Mouse (Mus musculus) adrenal gland, adult 2 months (tissue): Measurements from ENCODE around the gene Tln2. TPM values are rescaled to one million over a fixed set of nuclear protein-coding genes. Genes with fewer than 3 reads are reported as not detected.

Source experiments
- DNase-seq: peaks from one replicate; pipeline ENCODE4 v3.0.0; 2021
- long read RNA-seq: library from polyadenylated mRNA; stranded (forward); transcript quantifications from one replicate; pipeline ENCODE4 v2.0.0, GENCODE M21; 2021
- polyA plus RNA-seq: library from polyadenylated mRNA; depleted of rRNA; stranded (reverse); fragments of >200 nt; gene quantifications from 2 replicates; pipeline ENCODE4 v1.2.3, GENCODE M21; 2012; rRNA removed
- total RNA-seq, 2 experiments: library from RNA; stranded (reverse); gene quantifications; 2 replicates each; pipeline ENCODE4 v1.2.3; 2021

Tln2 gene
- total RNA-seq (10 to 100 TPM; 21.7 to 24.7 TPM), polyA plus RNA-seq (12.7 and 12.8 TPM in 2 replicates)
- long read RNA-seq, partial matches to known transcripts, result 6 of 8 reads
- long read RNA-seq, other reads (novel, unspliced or antisense), result 2 of 8 reads

DNA sequence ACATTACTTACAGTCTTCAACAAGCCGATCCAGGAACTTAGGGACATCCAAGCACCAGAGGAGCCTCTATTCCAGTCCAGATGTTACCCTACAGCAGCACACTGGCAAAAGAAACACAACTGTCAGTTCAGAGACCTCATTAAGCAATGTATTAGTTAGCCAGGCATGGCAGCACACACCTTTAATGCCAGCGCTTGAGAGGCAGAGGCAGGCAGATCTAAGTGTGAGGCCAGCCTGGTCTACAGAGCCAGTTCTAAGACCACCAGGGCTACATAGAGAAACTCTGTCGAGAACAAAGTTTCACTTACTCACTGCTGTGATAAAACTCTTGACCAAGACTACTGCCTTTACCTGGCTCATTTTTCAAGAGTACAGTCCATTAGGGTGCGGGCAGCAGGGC lies at the start of gene Tln2:
TSS of gene Tln2 (minus strand) at position 101 of the 400 bp plus-strand sequence.
- no peak for DNase-seq

DNA sequence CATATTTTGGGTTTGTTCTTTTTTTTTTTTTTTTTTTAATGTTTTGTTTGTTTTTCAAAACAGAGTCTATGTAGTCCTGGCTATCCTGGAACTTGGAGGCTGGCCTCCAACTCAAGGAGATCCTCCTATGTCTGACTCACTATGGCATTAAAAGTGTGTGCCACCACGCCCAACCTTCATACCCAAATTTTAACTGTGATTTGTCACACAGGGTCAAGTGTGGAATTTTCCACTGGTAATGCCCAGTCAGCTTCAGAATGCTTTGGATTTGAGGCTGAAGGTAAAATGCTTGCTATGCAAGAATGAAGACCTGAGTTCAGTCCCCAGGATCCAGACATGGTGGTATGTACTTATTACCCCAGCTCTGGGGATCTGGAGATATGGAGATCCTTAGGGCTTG lies 49.7 kb upstream of the Tln2 start:
- DNase-seq, result peak; percentile 50

- DNase-seq, result no peak
Measured at GRCm38 (mm10) chr9:67607786-67608366, 48.4 kb upstream of the Tln2 start.

- no peak for DNase-seq
Measured at GRCm38 (mm10) chr9:67607268-67607667, 47.8 kb upstream of the Tln2 start.

- no peak for DNase-seq
Measured at GRCm38 (mm10) chr9:67605867-67606435, 46.4 kb upstream of the Tln2 start.

DNA sequence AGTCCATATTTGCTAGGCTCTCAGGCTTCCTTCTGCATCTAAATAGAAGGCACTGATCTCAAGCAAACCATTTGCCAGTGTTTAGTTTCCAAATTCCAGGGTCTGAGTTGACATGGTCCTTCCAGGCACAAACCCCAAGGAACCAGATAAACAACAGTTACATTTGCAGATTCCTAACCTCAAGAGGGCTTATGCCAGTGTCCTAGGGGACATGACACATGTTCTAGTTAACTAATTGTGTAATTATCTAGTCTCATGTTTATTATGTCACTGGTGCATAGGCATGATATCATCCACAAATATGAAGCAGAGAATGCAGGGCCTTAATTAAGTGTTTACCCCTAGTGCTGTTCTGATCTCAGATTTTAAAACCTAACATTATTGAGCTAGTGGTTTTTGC lies 45.4 kb upstream of the Tln2 start:
- no peak for DNase-seq

DNA sequence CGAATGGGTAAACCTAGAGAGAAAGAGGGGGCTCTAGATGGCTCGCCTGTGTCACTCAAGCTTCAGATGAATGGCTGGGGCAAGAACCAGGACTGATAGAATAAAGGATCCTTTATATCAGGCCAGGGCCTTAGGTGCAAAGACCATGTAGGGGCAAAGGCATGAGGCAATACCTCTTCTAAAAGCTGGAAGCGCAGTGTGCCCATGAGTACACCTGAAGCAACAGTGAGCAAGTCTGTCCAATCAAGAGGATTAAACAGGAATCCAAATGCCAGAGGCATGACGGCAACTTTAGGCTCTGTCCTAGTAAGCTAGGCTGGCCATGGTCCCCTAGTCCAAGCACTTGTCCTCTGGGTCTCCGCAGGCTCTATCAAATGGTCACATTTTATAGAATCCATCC lies 42.8 kb upstream of the Tln2 start:
- DNase-seq, result no peak

DNA sequence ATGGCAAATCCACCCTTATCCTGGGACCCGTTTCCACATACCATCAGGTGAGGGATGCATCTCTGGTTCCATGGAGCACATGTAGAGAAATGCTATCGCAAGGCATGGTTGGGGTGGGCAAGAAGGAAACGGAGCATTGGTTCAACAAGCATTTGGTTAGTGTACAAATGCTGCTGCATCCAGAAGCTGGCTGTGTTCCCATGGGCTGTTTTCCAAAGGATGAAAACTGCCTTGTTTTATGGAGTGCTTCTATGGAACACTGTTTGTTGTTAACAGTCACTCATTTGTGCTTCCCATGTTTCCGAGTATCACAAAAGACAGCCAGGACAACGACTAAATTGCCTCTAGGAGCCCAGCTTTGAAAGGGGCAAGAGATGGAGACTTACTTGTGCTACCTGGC lies 35.7 kb upstream of the Tln2 start:
- no peak for DNase-seq

DNA sequence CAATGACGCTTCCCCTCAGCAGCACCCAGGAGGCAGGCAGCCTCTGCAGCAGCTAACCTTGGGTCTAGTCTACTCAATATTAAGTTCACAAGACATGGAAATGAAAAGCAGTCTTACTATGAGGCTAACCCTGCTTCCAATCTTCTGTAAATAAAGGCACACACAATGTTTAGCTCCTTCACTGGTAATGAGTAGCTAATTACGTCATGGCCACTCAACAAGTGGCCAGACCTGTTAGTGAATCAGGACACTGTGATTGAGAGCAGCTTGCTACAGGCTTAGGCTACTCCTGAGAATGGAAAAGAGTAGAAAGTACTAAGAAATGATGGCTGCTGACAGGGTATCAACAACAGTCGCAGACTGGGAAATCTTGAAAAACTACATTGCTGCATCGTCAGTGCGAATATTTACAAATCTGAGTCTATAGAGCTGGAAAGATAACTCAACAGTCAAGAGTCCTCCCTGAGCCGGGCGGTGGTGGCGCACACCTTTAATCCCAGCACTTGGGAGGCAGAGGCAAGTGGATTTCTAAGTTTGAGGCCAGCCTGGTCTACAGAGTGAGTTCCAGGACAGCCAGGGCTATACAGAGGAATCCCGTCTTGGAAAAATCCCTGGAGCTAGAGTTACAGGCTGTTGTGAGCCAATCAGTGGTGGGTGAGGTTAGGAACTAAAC lies 34.1 kb upstream of the Tln2 start:
- DNase-seq, result no peak

DNA sequence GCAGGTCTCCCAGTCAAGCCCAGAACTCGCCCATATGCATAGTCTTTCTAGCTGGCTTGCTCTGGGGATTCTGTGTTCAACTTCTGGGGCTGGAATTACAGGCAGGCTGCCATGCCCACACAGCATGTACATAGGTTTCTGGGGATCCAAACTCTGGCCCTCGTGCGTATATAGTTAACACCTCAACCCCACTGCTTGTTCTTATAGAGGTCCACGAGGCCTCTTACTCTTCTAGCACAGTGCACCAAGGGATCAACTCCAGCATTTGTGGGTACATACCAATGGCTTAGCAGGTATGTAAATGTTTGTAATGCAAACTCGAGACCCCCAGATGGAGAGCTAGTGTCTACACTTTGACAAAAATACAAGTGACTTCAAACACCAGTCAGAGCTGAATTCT lies 33.2 kb upstream of the Tln2 start:
- DNase-seq, result no peak

DNA sequence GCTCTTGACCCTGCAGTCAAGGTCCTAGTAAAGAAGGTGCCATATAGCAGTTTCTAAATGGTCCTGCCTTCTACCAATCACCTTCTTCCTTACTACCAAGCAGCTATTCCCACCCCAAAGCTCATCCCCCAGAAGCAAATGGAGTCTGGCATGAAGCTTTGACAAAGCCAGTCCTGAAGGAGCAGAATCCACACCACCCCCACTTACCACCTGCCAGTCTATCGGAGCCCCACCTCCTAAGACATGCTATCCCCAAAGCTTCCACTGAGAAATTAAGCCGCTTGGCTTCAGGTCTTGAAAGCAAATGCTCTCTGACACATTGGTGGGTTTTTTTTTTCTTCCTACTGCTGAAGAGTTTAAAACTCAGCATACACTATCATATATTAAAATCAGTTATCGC lies 27.6 kb upstream of the Tln2 start:
- DNase-seq, result no peak

- no peak for DNase-seq
Measured at GRCm38 (mm10) chr9:67586489-67586888, 27.0 kb upstream of the Tln2 start.

DNA sequence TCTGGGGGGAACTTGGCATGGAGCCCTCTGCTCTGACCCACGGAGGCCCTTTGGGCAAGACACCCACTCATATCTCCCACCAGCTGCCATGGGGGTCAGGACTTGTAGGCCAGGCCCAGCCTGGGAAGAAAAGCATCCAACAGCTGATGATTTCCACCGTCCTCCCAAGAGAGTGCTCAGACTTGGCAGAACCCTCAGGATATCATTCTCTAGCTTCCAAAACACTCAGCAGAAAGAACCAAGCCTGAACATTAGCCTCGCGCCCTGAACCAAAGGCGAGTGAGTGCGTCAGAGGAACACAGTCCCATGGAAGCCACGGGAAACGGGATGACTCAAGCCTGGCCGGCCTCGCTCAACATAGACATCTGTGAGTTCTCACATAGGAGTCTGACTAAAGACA lies 25.4 kb upstream of the Tln2 start:
- peak; percentile 17 for DNase-seq

DNA sequence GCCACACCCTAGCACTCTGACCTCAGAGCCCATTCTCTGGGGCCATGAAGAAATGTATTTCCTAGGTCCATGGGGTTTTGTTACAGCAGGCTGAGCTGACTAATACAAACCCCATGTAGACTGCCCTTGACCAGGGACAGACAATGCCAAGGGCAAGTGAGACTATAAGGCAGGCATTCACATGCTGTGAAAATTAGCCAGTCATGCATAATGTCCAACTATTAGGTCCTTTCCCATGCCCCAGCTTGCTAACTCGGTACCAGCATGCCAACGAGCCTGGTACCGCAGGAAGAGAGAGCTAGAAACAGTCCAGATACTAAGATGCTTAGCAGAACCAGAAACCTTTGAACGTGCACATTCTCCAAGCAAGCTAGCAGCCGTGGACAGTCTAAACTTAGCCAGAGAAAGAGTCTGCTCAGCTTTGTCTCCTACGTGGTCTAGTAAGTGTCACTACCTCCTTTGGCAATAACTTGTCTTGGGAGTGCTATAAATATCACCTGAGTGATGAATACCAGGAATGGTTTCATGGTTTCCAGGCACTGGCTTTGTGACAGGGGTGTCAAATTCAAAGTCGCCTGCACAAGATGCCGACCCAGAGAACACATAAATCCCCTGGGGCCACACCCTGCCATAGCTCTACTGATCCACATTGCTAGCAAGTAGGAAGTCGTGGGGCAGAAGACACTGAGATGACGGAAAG lies 22.2 kb upstream of the Tln2 start:
- peak; percentile 6 for DNase-seq

- peak; percentile 59 for DNase-seq
Measured at GRCm38 (mm10) chr9:67579541-67579940, 20.0 kb upstream of the Tln2 start.

DNA sequence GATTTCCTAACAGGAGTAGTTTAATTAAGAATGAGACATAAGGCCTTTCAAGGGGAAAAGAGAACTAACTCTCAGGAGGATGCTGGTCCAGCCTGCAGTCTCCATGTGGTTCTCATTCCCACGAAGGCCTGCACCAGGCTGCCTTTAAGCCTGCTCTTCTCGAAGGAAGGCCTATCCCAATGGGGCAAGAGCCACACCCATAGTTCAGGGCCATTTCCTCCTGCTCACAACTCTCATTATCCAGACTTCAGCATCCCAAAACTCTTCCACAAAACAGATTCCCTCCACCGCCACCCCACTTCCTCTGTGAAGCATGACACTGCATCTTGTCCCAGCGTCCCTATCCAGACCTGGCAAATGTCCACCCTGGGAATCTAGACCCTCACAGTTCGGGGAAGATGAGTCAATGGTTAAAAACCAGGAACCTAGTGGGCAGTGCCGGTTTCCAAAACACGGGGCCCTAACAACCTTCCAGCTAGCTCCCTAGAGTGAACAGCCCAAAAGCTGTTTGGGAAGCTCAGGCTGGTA lies 15.3 kb upstream of the Tln2 start:
- no peak for DNase-seq

GRCm38 (mm10) chr9:67573683-67573979 lies 14.1 kb upstream of the Tln2 start:
- DNase-seq, result no peak

DNA sequence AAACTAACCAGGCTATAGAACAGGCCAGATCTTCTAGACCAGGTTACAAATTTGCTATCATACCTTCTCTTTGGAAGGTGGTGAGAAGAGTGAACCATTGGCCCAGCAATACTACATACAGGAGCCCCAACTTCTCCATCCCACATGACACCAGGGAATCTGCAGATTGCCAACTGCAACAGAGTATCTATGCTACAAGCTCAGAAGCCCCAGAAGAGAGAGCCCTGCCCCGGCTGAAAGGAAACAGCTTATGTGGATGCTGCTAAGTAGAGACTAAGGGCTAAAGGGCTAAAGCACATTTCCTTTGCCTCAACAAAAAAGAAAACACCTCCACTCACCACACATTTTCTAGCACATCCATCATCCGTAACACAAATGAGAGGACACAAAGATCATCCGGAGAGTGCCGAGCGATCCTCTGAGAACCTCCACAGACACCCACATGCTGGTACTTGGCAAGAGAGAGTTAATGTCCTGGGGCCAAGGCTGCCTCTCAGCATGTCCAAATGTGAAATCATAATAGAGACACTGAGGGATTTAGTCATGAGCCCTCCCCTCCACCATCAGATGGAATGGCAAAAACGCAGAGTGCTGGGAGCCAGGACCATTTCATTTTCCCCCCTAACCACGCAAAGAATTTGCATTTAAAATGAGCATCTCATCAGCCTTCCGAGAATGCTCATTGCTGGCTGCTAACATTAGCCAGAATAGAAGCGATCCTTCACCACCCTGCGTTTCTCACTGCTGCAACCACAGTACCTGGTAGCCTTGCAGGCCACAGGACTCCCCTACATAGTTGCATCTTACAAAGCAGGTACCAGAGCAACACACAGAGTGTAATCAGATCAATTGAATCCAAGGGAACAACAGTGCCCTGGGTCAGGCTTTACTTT lies 13.5 kb upstream of the Tln2 start:
- no peak for DNase-seq

DNA sequence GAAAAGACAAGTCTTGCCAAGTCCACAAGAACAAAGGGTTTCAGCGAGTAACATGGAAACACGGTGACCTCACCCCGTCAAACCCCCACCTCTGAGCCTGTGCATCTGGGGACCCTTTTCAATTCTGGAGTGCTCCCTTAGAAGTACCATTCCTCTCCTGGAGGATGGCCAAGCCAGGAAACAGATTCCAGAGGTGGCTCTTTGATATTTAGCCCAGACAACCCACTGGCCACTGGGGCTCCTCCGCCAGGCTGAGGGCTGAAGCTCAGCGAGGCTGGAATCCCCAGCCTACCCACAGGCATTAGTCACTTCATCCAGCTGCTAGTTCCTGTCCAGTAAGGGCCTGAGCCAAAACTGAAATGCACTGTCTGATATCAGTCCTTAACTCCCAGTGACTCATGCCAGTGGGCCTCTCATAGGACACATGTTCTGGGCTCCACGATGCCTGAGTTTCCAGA lies 6.3 kb upstream of the Tln2 start:
- DNase-seq, result peak; percentile 64

GRCm38 (mm10) chr9:67549811-67550501 lies 9.5 kb downstream of the Tln2 start:
- DNase-seq, result no peak

- peak; percentile 7 for DNase-seq
Measured at GRCm38 (mm10) chr9:67549332-67549731, 10.2 kb downstream of the Tln2 start.
